Mouse (Mus musculus): ENCODE data around the gene Nup85.

Gene Nup85

GRCm38 (mm10) chr11:115632862-115633261, 68.6 kb downstream of the Nup85 start:
- no peak for DNase-seq (ENCODE audit: low read depth)

Data from NIH3T3 (cell line).